Mouse (Mus musculus) kidney, postnatal 0 days (tissue): ENCODE data around the gene Odc1. TPM values are rescaled to one million over a fixed set of nuclear protein-coding genes. Genes with fewer than 3 reads are reported as not detected.

Source experiments
- ATAC-seq: fragments of 200-750 bp; cut with Nextera tagmentation; replicated peaks from 2 replicates; pipeline ENCODE4 v1.8.0; 2017; ENCODE audit warnings: low read depth, moderate number of reproducible peaks, moderate TSS enrichment, moderate library complexity; ENCODE audit not compliant: low FRiP score
- DNase-seq: peaks from one replicate; pipeline ENCODE4 v3.0.0-alpha.2; 2016; ENCODE audit warnings: low spot score
- H3K27ac ChIP-seq: fragments of 300-500 bp; sonication (generic); 2 replicates; pipeline ENCODE4 v1.5.1; 2014; ENCODE audit warnings: mild to moderate bottlenecking
- H3K27me3 ChIP-seq: fragments of 300-500 bp; sonication (generic); 2 replicates; pipeline ENCODE4 v1.6.1; 2014; ENCODE audit warnings: low read length, mixed read lengths; ENCODE audit not compliant: insufficient read depth
- H3K36me3 ChIP-seq: fragments of 300-500 bp; sonication (generic); 2 replicates; pipeline ENCODE4 v1.6.1; 2014; ENCODE audit warnings: low read length, mixed read lengths; ENCODE audit not compliant: insufficient read depth
- H3K4me1 ChIP-seq: fragments of 300-500 bp; sonication (generic); replicated peaks from 2 replicates; pipeline ENCODE4 v1.6.1; 2014; ENCODE audit warnings: antibody characterized with exemption, low read length, mixed read lengths; ENCODE audit not compliant: insufficient read depth
- H3K4me2 ChIP-seq: fragments of 300-500 bp; sonication (generic); 2 replicates; pipeline ENCODE4 v1.6.1; 2014; ENCODE audit warnings: mild to moderate bottlenecking, low read length, moderate library complexity, mixed read lengths
- H3K4me3 ChIP-seq: fragments of 300-500 bp; sonication (generic); replicated peaks from 2 replicates; pipeline ENCODE4 v1.5.1; 2014; ENCODE audit warnings: low read depth, low read length
- H3K9ac ChIP-seq: fragments of 300-500 bp; sonication (generic); 2 replicates; pipeline ENCODE4 v1.6.1; 2014; ENCODE audit warnings: low read depth, low read length
- H3K9me3 ChIP-seq: fragments of 300-500 bp; sonication (generic); replicated peaks from 2 replicates; pipeline ENCODE4 v1.6.1; 2016; ENCODE audit warnings: low read length, inconsistent platforms, mixed read lengths
- CTCF ChIP-seq: IDR thresholded peaks from 2 replicates; pipeline ENCODE4 v1.5.1; 2016; ENCODE audit warnings: antibody characterized with exemption, low read depth, mild to moderate bottlenecking, moderate library complexity
- WGBS: fragments of 180-500 bp; shearing (Covaris S2); extraction: QIAGEN DNeasy Blood & Tissue Kit; methylation state at CpG from one replicate; pipeline ENCODE4 v1.1.7; 2014; 5-methylcytosine and 5-hydroxymethylcytosine counted together
- polyA plus RNA-seq: library from polyadenylated mRNA; unstranded; fragments of >200 nt; fragmentation: Nextera tagmentation; extraction: Ambion mirVana; gene quantifications from 2 replicates; pipeline ENCODE4 v1.2.1, GENCODE M21; 2015

The Odc1 gene
- polyA plus RNA-seq, 1 experiment from 2014 or later = 149 TPM

DNA sequence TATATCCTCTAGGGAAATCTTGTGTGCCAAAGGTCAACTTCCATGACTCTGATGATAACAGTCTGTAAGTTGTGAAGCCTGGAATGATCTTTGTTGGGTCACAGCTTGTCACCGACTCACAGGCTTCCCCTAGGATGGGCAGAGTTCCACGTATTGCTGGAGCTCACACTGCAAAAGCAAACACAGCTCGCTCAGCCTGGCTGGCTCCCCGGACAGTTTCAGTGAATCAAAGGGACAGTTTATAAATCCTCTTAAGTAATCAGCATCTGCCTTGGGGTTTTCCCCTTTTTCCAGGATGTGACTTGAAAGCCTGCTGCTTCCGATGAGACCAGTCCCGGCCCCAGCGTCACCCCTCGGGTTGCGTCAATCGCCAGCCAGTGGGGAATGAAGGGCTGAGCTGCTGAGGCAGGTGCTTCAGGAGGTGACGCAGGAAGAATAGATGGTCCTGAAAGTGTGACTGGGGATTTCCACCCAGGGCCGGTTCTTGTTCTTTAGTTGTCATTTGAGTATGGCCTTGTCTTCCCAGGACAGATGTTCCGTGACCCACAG lies 37.5 kb upstream of the Odc1 start:
- Histone ChIP-seq H3K4me3 (no peak overlapping the region), H3K27ac (no peak overlapping the region), H3K4me2 (no peak overlapping the region), H3K27me3 (no peaks in the 10 kb centered on the region), H3K4me1 (no peaks in the 10 kb centered on the region), H3K9me3 (no peaks in the 10 kb centered on the region), H3K36me3 (no peaks in the 10 kb centered on the region), H3K9ac (no peak overlapping the region)
- no peak for TF ChIP-seq CTCF
- WGBS = 44% methylated on average over 13 of the region's 13 CpGs
- peak; percentile 64 for DNase-seq
- no peak for ATAC-seq

- ATAC-seq (no peak), DNase-seq (no peak)
- no peak overlapping the region for H3K4me2 ChIP-seq
- H3K27ac ChIP-seq = no peak overlapping the region
- H3K9me3 ChIP-seq = no peaks in the 10 kb centered on the region
- H3K27me3 ChIP-seq = no peaks in the 10 kb centered on the region
- H3K36me3 ChIP-seq = no peaks in the 10 kb centered on the region
- no peak for TF ChIP-seq CTCF
- H3K4me1 ChIP-seq = no peaks in the 10 kb centered on the region
- no peak overlapping the region for H3K9ac ChIP-seq
- WGBS = 86% methylated on average over 1 of the region's 1 CpGs
- no peak overlapping the region for H3K4me3 ChIP-seq
Measured at GRCm38 (mm10) chr12:17509310-17509709, 35.3 kb upstream of the Odc1 start.

GRCm38 (mm10) chr12:17510158-17510557 lies 34.4 kb upstream of the Odc1 start:
- no peak overlapping the region for H3K4me3 ChIP-seq
- WGBS = 48% methylated on average over 12 of the region's 12 CpGs
- no peak for ATAC-seq

GRCm38 (mm10) chr12:17511019-17511418 lies 33.6 kb upstream of the Odc1 start:
- no peak for TF ChIP-seq CTCF
- Histone ChIP-seq H3K9ac (no peak overlapping the region), H3K36me3 (no peaks in the 10 kb centered on the region), H3K27ac (no peak overlapping the region), H3K9me3 (no peaks in the 10 kb centered on the region), H3K4me3 (no peak overlapping the region), H3K4me1 (no peaks in the 10 kb centered on the region), H3K27me3 (no peaks in the 10 kb centered on the region), H3K4me2 (no peak overlapping the region)
- no peak for ATAC-seq
- WGBS = 90% methylated on average over 6 of the region's 6 CpGs
- no peak for DNase-seq

More at GRCm38 (mm10) chr12:17510158-17510557, 34.4 kb upstream of the Odc1 start:
- no peaks in the 10 kb centered on the region for H3K9me3 ChIP-seq
- H3K27me3 ChIP-seq = no peaks in the 10 kb centered on the region
- H3K4me2 ChIP-seq = no peak overlapping the region
- no peak for TF ChIP-seq CTCF
- no peak for DNase-seq
- H3K4me1 ChIP-seq = no peaks in the 10 kb centered on the region
- H3K9ac ChIP-seq = no peak overlapping the region
- no peaks in the 10 kb centered on the region for H3K36me3 ChIP-seq
- H3K27ac ChIP-seq = no peak overlapping the region

- H3K4me3 ChIP-seq = no peak overlapping the region
- no peaks in the 10 kb centered on the region for H3K9me3 ChIP-seq
- no peak overlapping the region for H3K27ac ChIP-seq
- H3K9ac ChIP-seq = no peak overlapping the region
- no peak overlapping the region for H3K4me2 ChIP-seq
- ATAC-seq = no peak
- no peak for DNase-seq
- H3K27me3 ChIP-seq = no peaks in the 10 kb centered on the region
- H3K4me1 ChIP-seq = no peaks in the 10 kb centered on the region
- no peaks in the 10 kb centered on the region for H3K36me3 ChIP-seq
- no peak for TF ChIP-seq CTCF
- WGBS = 86% methylated on average over 3 of the region's 3 CpGs
Measured at GRCm38 (mm10) chr12:17529180-17529579, 15.4 kb upstream of the Odc1 start.

- Histone ChIP-seq H3K4me3 (no peak overlapping the region), H3K27me3 (no peaks in the 10 kb centered on the region), H3K4me1 (no peaks in the 10 kb centered on the region), H3K36me3 (no peaks in the 10 kb centered on the region), H3K27ac (no peak overlapping the region), H3K9me3 (no peaks in the 10 kb centered on the region), H3K9ac (no peak overlapping the region), H3K4me2 (no peak overlapping the region)
- DNase-seq (no peak), ATAC-seq (no peak)
- WGBS = 72% methylated on average over 6 of the region's 6 CpGs
- TF ChIP-seq CTCF = no peak
Measured at GRCm38 (mm10) chr12:17529726-17530125, 14.9 kb upstream of the Odc1 start.

GRCm38 (mm10) chr12:17530825-17531224 lies 13.8 kb upstream of the Odc1 start:
- H3K4me3 ChIP-seq = no peak overlapping the region
- H3K27me3 ChIP-seq = no peaks in the 10 kb centered on the region
- DNase-seq = no peak
- H3K27ac ChIP-seq = no peak overlapping the region
- H3K9ac ChIP-seq = no peak overlapping the region
- H3K4me2 ChIP-seq = no peak overlapping the region
- H3K4me1 ChIP-seq = no peaks in the 10 kb centered on the region
- 69% methylated on average over 4 of the region's 4 CpGs for WGBS
- no peaks in the 10 kb centered on the region for H3K9me3 ChIP-seq
- no peak for ATAC-seq
- H3K36me3 ChIP-seq = no peaks in the 10 kb centered on the region
- TF ChIP-seq CTCF = no peak
